In genomic region chr1:152600494-152600893, GRCm38 (mm10) we compare ENCODE assay signal across 14 mouse cellular contexts.
"Had no signal": no experiment of that assay in that cellular context is flagged by ENCODE, and none has a peak within 500 bp of the region (broad histone marks: within the 10 kb centered on the region; RNA-seq: fewer than 3 reads in every experiment).

No protein-coding gene starts in this region.

- H3K9ac ChIP-seq: limb, embryonic 15.5 days; liver, embryonic 15.5 days; lung, embryonic 15.5 days; midbrain, embryonic 12.5 days; neural tube, embryonic 13.5 days; stomach, embryonic 15.5 days had no signal

- H3K9me3 ChIP-seq: limb, embryonic 15.5 days; liver, embryonic 15.5 days; lung, embryonic 15.5 days; midbrain, embryonic 12.5 days; neural tube, embryonic 13.5 days; stomach, embryonic 15.5 days had no signal

- DNase-seq: kidney, adult 8-10 months; kidney, postnatal 36 days; layer of hippocampus, adult 9-11 months; layer of hippocampus, postnatal 36 days; right cerebral cortex, postnatal 14 days; thymus, adult 2 months; thymus, postnatal 25 days had no signal

- H3K4me1 ChIP-seq: midbrain, embryonic 12.5 days; stomach, embryonic 15.5 days had no signal

- H3K4me3 ChIP-seq: limb, embryonic 15.5 days; liver, embryonic 15.5 days; lung, embryonic 15.5 days; midbrain, embryonic 12.5 days; neural tube, embryonic 13.5 days; stomach, embryonic 15.5 days had no signal

- H3K36me3 ChIP-seq: limb, embryonic 15.5 days; liver, embryonic 15.5 days; lung, embryonic 15.5 days; midbrain, embryonic 12.5 days; neural tube, embryonic 13.5 days; stomach, embryonic 15.5 days had no signal

- H3K27ac ChIP-seq: limb, embryonic 15.5 days; midbrain, embryonic 12.5 days; neural tube, embryonic 13.5 days; stomach, embryonic 15.5 days had no signal

- H3K4me2 ChIP-seq: limb, embryonic 15.5 days; liver, embryonic 15.5 days; lung, embryonic 15.5 days; midbrain, embryonic 12.5 days; neural tube, embryonic 13.5 days; stomach, embryonic 15.5 days had no signal

- H3K27me3 ChIP-seq: limb, embryonic 15.5 days; liver, embryonic 15.5 days; lung, embryonic 15.5 days; midbrain, embryonic 12.5 days; neural tube, embryonic 13.5 days; stomach, embryonic 15.5 days had no signal

- ATAC-seq: midbrain, embryonic 16.5 days had no signal
